8 mouse cellular contexts compared by ENCODE assay signal in genomic region chr16:84734806-84735165, GRCm38 (mm10). TPM values are rescaled to one million over a fixed set of nuclear protein-coding genes. Genes with fewer than 3 reads are reported as not detected.
DNase-seq lines count a peak whose midpoint lies in the region; ATAC-seq and TF ChIP-seq lines count a peak whose summit lies in the region.

No protein-coding gene starts in this region.

- H3K36me3 ChIP-seq in thymus, adult 2 months (ENCODE audit: control insufficient read depth, insufficient read depth, low read length): peaks cover 8% of the 10 kb centered on the region
- no peaks in the 10 kb centered on the region; the same call in 1 of the 2 replicates for H3K36me3 ChIP-seq in liver, embryonic 14.5 days (replicated peaks; ENCODE audit: control insufficient read depth, insufficient read depth, low read depth)

- no peak for TF ChIP-seq CTCF in thymus, adult 2 months (IDR thresholded peaks at IDR 0.05; ENCODE audit: borderline replicate concordance, control insufficient read depth, extremely low read depth, insufficient read depth, low read length, poor library complexity)
- no peak for TF ChIP-seq CTCF in liver, embryonic 14.5 days (IDR thresholded peaks at IDR 0.05; ENCODE audit: low read depth)

- H3K27me3 ChIP-seq in thymus, adult 2 months (ENCODE audit: control insufficient read depth, insufficient read depth, low read length): no peaks in the 10 kb centered on the region
- no peaks in the 10 kb centered on the region for H3K27me3 ChIP-seq in liver, embryonic 14.5 days (ENCODE audit: control insufficient read depth, insufficient read depth, low read length)

- WGBS in thymus, adult 2 months: 2% methylated on average over 15 of the region's 15 CpGs
- WGBS in liver, embryonic 14.5 days (ENCODE audit: insufficient replicate concordance): under 1% methylated on average over 15 of the region's 15 CpGs

- H3K27ac ChIP-seq in thymus, adult 2 months (ENCODE audit: control insufficient read depth, insufficient read depth, low read length): no peak overlapping the region
- H3K27ac ChIP-seq in liver, embryonic 14.5 days: no peak overlapping the region

- TF ChIP-seq EP300 in liver, embryonic 14.5 days (IDR thresholded peaks at IDR 0.05; ENCODE audit: low read depth): no peak

- peaks cover 4% of the 10 kb centered on the region for H3K4me1 ChIP-seq in thymus, adult 2 months (replicated peaks; ENCODE audit: control insufficient read depth, insufficient read depth, low read length)
- H3K4me1 ChIP-seq in liver, embryonic 14.5 days (replicated peaks; ENCODE audit: control insufficient read depth in 2 of 2, insufficient read depth in 2 of 2, low read length in 1 of 2): peaks cover 3 to 8% of the 10 kb centered on the region in 2 experiments; a peak in 3 of 4 replicates

- peak overlapping the region; percentile 74 for H3K9ac ChIP-seq in liver, embryonic 14.5 days (replicated peaks)

- peak; percentile 49 for ATAC-seq in cerebellum, adult (ENCODE audit: insufficient number of reproducible peaks, low FRiP score, low TSS enrichment)
- peak; percentile 34 for ATAC-seq in liver, embryonic 14.5 days (ENCODE audit: insufficient read depth)

- peak overlapping the region; percentile 83 for H3K4me2 ChIP-seq in liver, embryonic 14.5 days (ENCODE audit: low read depth)

- H3K4me3 ChIP-seq in thymus, adult 2 months (ENCODE audit: control insufficient read depth, insufficient read depth, low read length): peak overlapping the region; percentile 84
- peak overlapping the region; percentile 87 to 99 for H3K4me3 ChIP-seq in liver, embryonic 14.5 days (ENCODE audit: insufficient read depth in 1 of 2, low read depth in 2 of 2, low read length in 2 of 2)

- DNase-seq in cerebellum, adult 18-20 months: no peak
- DNase-seq in thymus, adult 2 months: no peak
- no peak for DNase-seq in thymus, postnatal 4 days
- no peak for DNase-seq in liver, embryonic 14.5 days (ENCODE audit: low read depth in 3 of 3, low spot score in 3 of 3)
- DNase-seq in adrenal gland, postnatal 25 days: no peak
- DNase-seq in gastrocnemius, postnatal 4 days (ENCODE audit: low spot score in 2 of 2): no peak
- no peak for DNase-seq in spleen, postnatal 36 days (ENCODE audit: low spot score in 2 of 2)

- H3K9me3 ChIP-seq in liver, embryonic 14.5 days (ENCODE audit: control insufficient read depth, low read length): no peaks in the 10 kb centered on the region

- TF ChIP-seq POLR2A in thymus, adult 2 months (IDR thresholded peaks at IDR 0.05; ENCODE audit: control insufficient read depth, extremely low read depth, insufficient read depth, low read length, poor library complexity): no peak

RNA-seq across cellular contexts. Expression of gene Mrpl39, which starts 0.8 kb away (rescaled TPM):
- polyA plus RNA-seq in thymus, adult 2 months (2012; rRNA removed): 12.3 and 15.1 TPM in 2 replicates
- 9.2 and 19.5 TPM in 2 replicates for polyA plus RNA-seq in liver, embryonic 14.5 days (2012; rRNA removed)
- polyA plus RNA-seq in liver, embryonic 14.5 days (2014; fragmentation: Nextera tagmentation; extraction: Ambion mirVana): 26.3 and 28.1 TPM in 2 replicates
- 41.4 and 43.5 TPM in 2 replicates for total RNA-seq in adrenal gland, postnatal 25 days (2021)
- total RNA-seq in gastrocnemius, postnatal 4 days (2021): 10 to 100 TPM; 26.7 to 30.2 TPM

RNA-seq across cellular contexts. Expression of gene Jam2, which starts 39.1 kb away (rescaled TPM):
- 2.1 and 4.1 TPM in 2 replicates for polyA plus RNA-seq in thymus, adult 2 months (2012; rRNA removed)
- polyA plus RNA-seq in liver, embryonic 14.5 days (2012; rRNA removed): 0.62 and 0.87 TPM in 2 replicates
- 1.4 and 1.7 TPM in 2 replicates for polyA plus RNA-seq in liver, embryonic 14.5 days (2014; fragmentation: Nextera tagmentation; extraction: Ambion mirVana)
- 10.1 and 11.7 TPM in 2 replicates for total RNA-seq in adrenal gland, postnatal 25 days (2021)
- 10 to 100 TPM; 31.7 TPM for total RNA-seq in gastrocnemius, postnatal 4 days (2021)
